Mouse (Mus musculus): Measurements from ENCODE around the gene Gm21970. TPM values are rescaled to one million over a fixed set of nuclear protein-coding genes. Genes with fewer than 3 reads are reported as not detected.

Gene Gm21970
- polyA plus RNA-seq, 1 experiment from 2014 or later, result 0.45 TPM

DNA sequence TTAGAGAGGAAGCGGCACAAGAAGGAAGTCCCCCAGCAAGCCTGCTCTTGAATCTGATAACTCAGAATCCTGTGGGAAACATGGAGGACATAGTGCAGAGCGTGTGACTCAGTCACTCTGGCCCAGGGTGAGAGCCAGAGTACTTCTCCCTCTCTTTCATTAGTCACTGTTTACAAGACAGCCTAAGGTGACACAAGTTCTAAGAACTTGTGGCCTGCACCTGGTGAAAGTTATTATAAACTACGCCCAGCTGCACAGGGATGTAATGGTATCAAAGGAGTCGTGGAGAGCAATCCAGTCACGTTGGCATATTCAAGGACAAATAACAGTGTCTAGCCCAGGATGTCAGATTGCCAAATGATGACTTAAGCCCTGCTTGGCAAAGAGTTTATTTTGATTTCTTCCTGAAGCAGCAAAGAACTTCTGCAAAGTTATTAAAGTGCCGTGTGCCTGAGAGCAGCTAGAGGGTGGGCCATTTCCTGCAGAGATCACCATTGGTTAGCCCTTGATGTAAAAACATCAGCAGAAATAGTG, 60.9 kb downstream of the Gm21970 start:
- DNase-seq (ENCODE audit: low spot score), result no peak
- WGBS, result 45% methylated on average over 6 of the region's 6 CpGs
- Histone ChIP-seq H3K36me3 (ENCODE audit: control insufficient read depth, insufficient read depth, low read length) (no peaks in the 10 kb centered on the region), H3K27ac (ENCODE audit: low read depth) (no peak overlapping the region), H3K9ac (ENCODE audit: low read length) (no peak overlapping the region), H3K4me3 (ENCODE audit: low read depth, low read length) (no peak overlapping the region), H3K9me3 (ENCODE audit: control insufficient read depth, low read length) (no peaks in the 10 kb centered on the region), H3K27me3 (replicated peaks; ENCODE audit: control insufficient read depth, insufficient read depth, low read length) (no peaks in the 10 kb centered on the region), H3K4me2 (ENCODE audit: low read length) (no peak overlapping the region), H3K4me1 (replicated peaks; ENCODE audit: control insufficient read depth, insufficient read depth, low read length) (no peaks in the 10 kb centered on the region)
- no peak for ATAC-seq (replicated peaks; ENCODE audit: low FRiP score, low TSS enrichment, low read depth)

DNA sequence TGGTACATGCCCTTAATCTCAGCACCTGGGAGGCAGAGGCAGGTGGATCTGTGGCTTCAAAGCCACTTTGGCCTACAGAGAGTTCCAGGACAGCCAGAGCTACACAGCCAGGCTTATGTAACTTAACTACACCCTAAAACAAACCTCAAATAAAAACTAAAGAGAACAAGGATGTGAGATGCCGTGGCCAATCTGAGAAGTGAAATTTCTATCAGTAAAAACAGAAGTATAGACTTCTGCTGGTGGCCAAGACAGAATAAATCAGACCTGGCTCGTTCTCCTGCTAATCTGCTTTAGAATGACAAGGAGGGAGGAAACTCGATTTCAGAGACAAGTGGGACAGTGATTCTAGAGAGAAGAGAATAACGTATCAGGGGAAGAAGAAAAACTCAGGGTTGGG, 64.3 kb downstream of the Gm21970 start:
- no peak overlapping the region for H3K4me3 ChIP-seq (ENCODE audit: low read depth, low read length)
- no peak overlapping the region for H3K4me2 ChIP-seq (ENCODE audit: low read length)
- 78% methylated on average over 4 of the region's 4 CpGs for WGBS
- no peaks in the 10 kb centered on the region for H3K27me3 ChIP-seq (replicated peaks; ENCODE audit: control insufficient read depth, insufficient read depth, low read length)
- H3K36me3 ChIP-seq (ENCODE audit: control insufficient read depth, insufficient read depth, low read length), result no peaks in the 10 kb centered on the region
- no peaks in the 10 kb centered on the region for H3K4me1 ChIP-seq (replicated peaks; ENCODE audit: control insufficient read depth, insufficient read depth, low read length)
- H3K9me3 ChIP-seq (ENCODE audit: control insufficient read depth, low read length), result no peaks in the 10 kb centered on the region
- no peak overlapping the region for H3K9ac ChIP-seq (ENCODE audit: low read length)
- DNase-seq (ENCODE audit: low spot score), result no peak
- no peak for ATAC-seq (replicated peaks; ENCODE audit: low FRiP score, low TSS enrichment, low read depth)
- no peak overlapping the region for H3K27ac ChIP-seq (ENCODE audit: low read depth)

DNA sequence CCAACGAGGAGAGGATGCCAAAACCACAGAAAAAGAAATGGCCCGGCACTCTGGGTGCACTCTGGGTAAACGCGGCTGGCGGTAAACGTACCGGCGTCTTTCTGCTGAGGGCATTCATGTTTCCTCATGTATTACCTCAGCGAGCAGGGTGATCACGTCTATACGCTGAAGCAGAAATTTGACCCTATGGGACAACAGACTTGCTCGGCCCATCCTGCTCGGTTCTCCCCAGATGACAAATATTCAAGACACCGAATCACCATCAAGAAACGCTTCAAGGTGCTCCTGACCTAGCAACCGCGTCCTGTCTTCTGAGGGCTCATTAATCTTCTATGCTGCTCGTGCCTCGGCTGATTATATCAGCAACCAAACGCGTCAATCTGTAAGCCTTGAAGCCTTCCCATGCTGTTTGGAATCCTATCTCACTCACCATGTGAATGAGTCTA, 66.8 kb downstream of the Gm21970 start:
- Histone ChIP-seq H3K4me3 (ENCODE audit: low read depth, low read length) (no peak overlapping the region), H3K27ac (ENCODE audit: low read depth) (no peak overlapping the region), H3K9me3 (ENCODE audit: control insufficient read depth, low read length) (no peaks in the 10 kb centered on the region), H3K4me2 (ENCODE audit: low read length) (no peak overlapping the region), H3K9ac (ENCODE audit: low read length) (no peak overlapping the region), H3K36me3 (ENCODE audit: control insufficient read depth, insufficient read depth, low read length) (no peaks in the 10 kb centered on the region), H3K27me3 (replicated peaks; ENCODE audit: control insufficient read depth, insufficient read depth, low read length) (no peaks in the 10 kb centered on the region), H3K4me1 (replicated peaks; ENCODE audit: control insufficient read depth, insufficient read depth, low read length) (no peaks in the 10 kb centered on the region)
- ATAC-seq (replicated peaks; ENCODE audit: low FRiP score, low TSS enrichment, low read depth) (no peak), DNase-seq (ENCODE audit: low spot score) (no peak)
- 78% methylated on average over 21 of the region's 21 CpGs for WGBS

DNA sequence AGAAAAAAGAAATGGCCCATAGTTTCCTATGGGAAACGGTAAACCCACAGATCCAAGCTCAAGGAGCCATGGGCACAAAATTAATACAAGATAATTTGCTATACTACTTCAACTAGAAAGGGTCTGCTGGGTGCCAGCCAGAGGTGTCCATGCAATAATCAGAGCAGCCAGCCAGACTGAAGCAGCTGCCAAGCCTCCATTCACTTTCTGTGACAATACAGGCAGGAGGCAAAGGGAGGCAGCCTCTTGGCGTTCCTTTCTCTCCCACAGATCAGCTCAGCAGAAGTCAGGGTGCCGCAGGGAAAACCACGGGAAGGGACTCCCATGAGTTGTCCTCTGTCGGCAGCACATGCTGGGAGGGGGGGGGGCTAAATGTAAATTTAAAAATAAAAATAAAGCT, 67.5 kb downstream of the Gm21970 start:
- DNase-seq (ENCODE audit: low spot score) (no peak), ATAC-seq (replicated peaks; ENCODE audit: low FRiP score, low TSS enrichment, low read depth) (no peak)
- 65% methylated on average over 5 of the region's 5 CpGs for WGBS
- Histone ChIP-seq H3K36me3 (ENCODE audit: control insufficient read depth, insufficient read depth, low read length) (no peaks in the 10 kb centered on the region), H3K9me3 (ENCODE audit: control insufficient read depth, low read length) (no peaks in the 10 kb centered on the region), H3K4me1 (replicated peaks; ENCODE audit: control insufficient read depth, insufficient read depth, low read length) (no peaks in the 10 kb centered on the region), H3K9ac (ENCODE audit: low read length) (no peak overlapping the region), H3K4me2 (ENCODE audit: low read length) (no peak overlapping the region), H3K27ac (ENCODE audit: low read depth) (no peak overlapping the region), H3K27me3 (replicated peaks; ENCODE audit: control insufficient read depth, insufficient read depth, low read length) (no peaks in the 10 kb centered on the region), H3K4me3 (ENCODE audit: low read depth, low read length) (no peak overlapping the region)

DNA sequence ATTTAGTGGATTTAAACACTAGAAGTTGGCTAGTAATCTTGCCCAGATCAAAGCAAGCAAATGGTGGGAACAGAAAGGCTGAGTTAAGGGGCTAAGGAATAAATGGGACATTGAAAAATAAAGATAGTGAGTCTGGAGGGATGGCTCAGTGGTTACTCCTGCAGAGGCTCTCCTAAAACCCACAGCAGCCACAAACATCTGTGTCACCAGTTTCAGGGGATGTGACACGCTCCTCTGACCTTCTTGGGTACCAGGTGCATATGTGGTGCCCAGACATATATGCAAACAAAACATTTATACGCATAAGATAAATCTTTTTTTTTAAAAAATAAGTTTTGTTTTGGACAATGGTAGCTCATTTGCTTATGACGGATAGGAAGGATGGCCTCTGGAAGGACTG, 67.9 kb downstream of the Gm21970 start:
- ATAC-seq (replicated peaks; ENCODE audit: low FRiP score, low TSS enrichment, low read depth), result no peak
- Histone ChIP-seq H3K27me3 (replicated peaks; ENCODE audit: control insufficient read depth, insufficient read depth, low read length) (no peaks in the 10 kb centered on the region), H3K4me1 (replicated peaks; ENCODE audit: control insufficient read depth, insufficient read depth, low read length) (no peaks in the 10 kb centered on the region), H3K9me3 (ENCODE audit: control insufficient read depth, low read length) (no peaks in the 10 kb centered on the region), H3K36me3 (ENCODE audit: control insufficient read depth, insufficient read depth, low read length) (no peaks in the 10 kb centered on the region), H3K27ac (ENCODE audit: low read depth) (no peak overlapping the region), H3K4me3 (ENCODE audit: low read depth, low read length) (no peak overlapping the region), H3K4me2 (ENCODE audit: low read length) (no peak overlapping the region), H3K9ac (ENCODE audit: low read length) (no peak overlapping the region)
- 90% methylated on average over 3 of the region's 3 CpGs for WGBS
- DNase-seq (ENCODE audit: low spot score), result no peak

DNA sequence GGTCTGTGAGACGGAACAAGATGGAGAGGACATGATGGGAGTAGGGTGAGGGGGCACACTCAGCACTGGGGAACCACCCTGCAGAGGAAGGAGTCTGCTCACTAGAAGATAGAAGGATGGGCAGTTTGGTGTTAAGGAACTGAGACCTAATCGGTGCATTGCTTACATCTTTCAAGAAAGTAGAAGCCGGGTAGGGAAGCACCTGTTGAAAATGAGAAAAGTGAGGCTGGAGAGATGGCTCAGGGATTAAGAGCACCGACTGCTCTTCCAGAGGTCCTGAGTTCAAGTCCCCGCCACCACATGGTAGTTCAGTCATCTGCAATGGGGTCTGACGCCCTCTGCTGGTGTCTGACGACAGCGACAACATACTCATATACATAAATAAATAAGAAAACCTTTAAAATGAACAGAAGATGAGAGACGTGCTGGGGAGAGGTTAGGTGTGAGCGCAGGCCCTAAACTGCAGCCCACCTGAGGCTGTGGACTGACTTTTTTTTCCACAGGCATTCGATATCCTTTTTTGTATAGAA, 68.4 kb downstream of the Gm21970 start:
- Histone ChIP-seq H3K4me3 (ENCODE audit: low read depth, low read length) (no peak overlapping the region), H3K27ac (ENCODE audit: low read depth) (no peak overlapping the region), H3K4me1 (replicated peaks; ENCODE audit: control insufficient read depth, insufficient read depth, low read length) (no peaks in the 10 kb centered on the region), H3K27me3 (replicated peaks; ENCODE audit: control insufficient read depth, insufficient read depth, low read length) (no peaks in the 10 kb centered on the region), H3K4me2 (ENCODE audit: low read length) (no peak overlapping the region), H3K9ac (ENCODE audit: low read length) (no peak overlapping the region), H3K36me3 (ENCODE audit: control insufficient read depth, insufficient read depth, low read length) (no peaks in the 10 kb centered on the region), H3K9me3 (ENCODE audit: control insufficient read depth, low read length) (no peaks in the 10 kb centered on the region)
- 75% methylated on average over 11 of the region's 11 CpGs for WGBS
- no peak for DNase-seq (ENCODE audit: low spot score)
- ATAC-seq (replicated peaks; ENCODE audit: low FRiP score, low TSS enrichment, low read depth), result no peak

DNA sequence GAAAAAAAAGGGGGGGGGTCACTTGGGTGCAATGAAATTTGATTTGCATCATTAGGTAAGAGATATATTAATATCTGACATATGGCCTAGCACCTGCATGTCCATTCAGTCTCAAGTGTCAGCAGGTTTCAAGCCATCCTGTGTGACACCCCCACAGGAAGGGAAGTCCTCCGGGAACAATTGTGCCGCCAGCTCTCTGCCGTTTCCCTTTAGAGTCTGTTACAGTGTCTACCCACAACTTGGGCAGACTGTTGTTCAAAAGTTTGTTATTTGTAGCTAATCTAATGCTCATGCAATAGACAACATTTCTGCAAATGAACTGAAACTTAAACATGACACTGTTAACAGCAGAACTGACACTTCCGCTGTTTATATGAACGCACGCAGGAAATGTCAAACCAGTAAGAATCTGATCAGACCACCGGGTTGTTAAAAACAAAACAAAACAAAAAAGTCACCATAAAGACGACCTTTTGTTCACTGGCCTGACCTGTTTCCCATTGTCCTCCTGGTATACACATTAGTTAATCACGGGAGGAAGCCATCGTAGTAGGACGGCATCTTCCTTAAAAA, 69.6 kb downstream of the Gm21970 start:
- no peaks in the 10 kb centered on the region for H3K36me3 ChIP-seq (ENCODE audit: control insufficient read depth, insufficient read depth, low read length)
- 0 out of 2 replicates have a peak overlapping the region, but pooled peaks have one; percentile 14 for H3K27ac ChIP-seq (ENCODE audit: low read depth)
- H3K4me2 ChIP-seq (ENCODE audit: low read length), result no peak overlapping the region
- ATAC-seq (replicated peaks; ENCODE audit: low FRiP score, low TSS enrichment, low read depth) (no peak), DNase-seq (ENCODE audit: low spot score) (no peak)
- no peaks in the 10 kb centered on the region for H3K9me3 ChIP-seq (ENCODE audit: control insufficient read depth, low read length)
- no peaks in the 10 kb centered on the region for H3K27me3 ChIP-seq (replicated peaks; ENCODE audit: control insufficient read depth, insufficient read depth, low read length)
- 58% methylated on average over 11 of the region's 11 CpGs for WGBS
- peaks cover 4% of the 10 kb centered on the region; the same call in 1 of the 2 replicates for H3K4me1 ChIP-seq (replicated peaks; ENCODE audit: control insufficient read depth, insufficient read depth, low read length)
- H3K9ac ChIP-seq (ENCODE audit: low read length), result no peak overlapping the region
- no peak overlapping the region for H3K4me3 ChIP-seq (ENCODE audit: low read depth, low read length)

DNA sequence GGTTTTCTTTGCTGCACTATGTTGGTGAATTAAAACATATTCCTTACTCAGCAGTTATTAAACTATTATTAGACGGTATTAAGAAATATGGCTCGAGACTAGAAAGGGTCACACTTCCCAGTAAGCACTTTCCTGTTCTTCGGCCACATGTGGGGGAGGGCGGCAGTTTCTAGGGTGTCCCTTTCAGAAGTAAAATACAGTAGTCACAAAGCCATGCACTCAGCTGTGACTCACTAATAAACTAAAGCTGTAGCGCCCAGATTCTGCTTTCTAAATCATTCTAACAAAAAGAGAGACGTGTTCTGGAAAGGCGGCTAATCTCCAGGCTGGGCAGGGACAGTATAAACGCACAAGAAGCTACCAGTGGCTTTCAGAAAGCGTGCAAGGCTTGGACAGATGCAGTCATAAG, 70.3 kb downstream of the Gm21970 start:
- H3K9ac ChIP-seq (ENCODE audit: low read length), result no peak overlapping the region

DNA sequence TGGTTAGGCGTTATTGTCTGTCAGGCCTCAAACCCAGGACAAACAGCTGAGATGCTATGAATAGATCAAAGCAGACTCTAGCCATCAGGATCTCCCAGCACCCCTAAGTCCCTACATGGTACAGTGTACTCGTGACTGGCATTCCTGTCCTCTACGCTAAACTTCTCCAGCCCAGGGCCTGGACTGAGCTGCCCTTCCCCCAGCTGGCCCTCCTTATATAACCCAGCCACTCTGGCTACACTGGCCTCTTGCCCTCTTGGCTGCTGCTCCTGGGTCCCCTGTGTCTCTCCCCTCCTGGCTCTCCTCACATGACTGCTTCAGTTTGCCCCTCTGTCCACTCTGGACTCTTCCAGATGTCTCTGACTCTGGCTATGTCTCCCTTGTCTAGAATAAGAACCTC, 71.1 kb downstream of the Gm21970 start:
- H3K4me2 ChIP-seq (ENCODE audit: low read length), result no peak overlapping the region
- H3K4me1 ChIP-seq (replicated peaks; ENCODE audit: control insufficient read depth, insufficient read depth, low read length), result peaks cover 7% of the 10 kb centered on the region
- no peaks in the 10 kb centered on the region for H3K36me3 ChIP-seq (ENCODE audit: control insufficient read depth, insufficient read depth, low read length)
- WGBS, result 70% methylated on average over 3 of the region's 3 CpGs
- H3K9ac ChIP-seq (ENCODE audit: low read length), result no peak overlapping the region
- no peaks in the 10 kb centered on the region for H3K27me3 ChIP-seq (replicated peaks; ENCODE audit: control insufficient read depth, insufficient read depth, low read length)
- no peak overlapping the region for H3K27ac ChIP-seq (ENCODE audit: low read depth)
- H3K9me3 ChIP-seq (ENCODE audit: control insufficient read depth, low read length), result no peaks in the 10 kb centered on the region
- H3K4me3 ChIP-seq (ENCODE audit: low read depth, low read length), result no peak overlapping the region
- DNase-seq (ENCODE audit: low spot score) (no peak), ATAC-seq (replicated peaks; ENCODE audit: low FRiP score, low TSS enrichment, low read depth) (no peak)

More for the DNA sequence above, 70.3 kb downstream of the Gm21970 start:
- Histone ChIP-seq H3K4me2 (ENCODE audit: low read length) (no peak overlapping the region), H3K4me1 (replicated peaks; ENCODE audit: control insufficient read depth, insufficient read depth, low read length) (peaks cover 7% of the 10 kb centered on the region), H3K4me3 (ENCODE audit: low read depth, low read length) (no peak overlapping the region), H3K9me3 (ENCODE audit: control insufficient read depth, low read length) (no peaks in the 10 kb centered on the region), H3K27ac (ENCODE audit: low read depth) (no peak overlapping the region; the same call in 1 of the 2 replicates), H3K36me3 (ENCODE audit: control insufficient read depth, insufficient read depth, low read length) (no peaks in the 10 kb centered on the region), H3K27me3 (replicated peaks; ENCODE audit: control insufficient read depth, insufficient read depth, low read length) (no peaks in the 10 kb centered on the region)
- DNase-seq (ENCODE audit: low spot score) (no peak), ATAC-seq (replicated peaks; ENCODE audit: low FRiP score, low TSS enrichment, low read depth) (no peak)
- 59% methylated on average over 9 of the region's 9 CpGs for WGBS
